Mouse (Mus musculus): ENCODE data around the gene Prdm16. TPM values are rescaled to one million over a fixed set of nuclear protein-coding genes. Genes with fewer than 3 reads are reported as not detected.

The Prdm16 gene
- polyA plus RNA-seq, 1 experiment = not detected

GRCm38 (mm10) chr4:154396652-154397301, 239.9 kb downstream of the Prdm16 start:
- TF ChIP-seq REST (IDR thresholded peaks at IDR 0.05; ENCODE audit: insufficient read depth, insufficient read length) (no peak), MAX (IDR thresholded peaks at IDR 0.05; ENCODE audit: low read depth) (no peak), USF1 (IDR thresholded peaks at IDR 0.05; ENCODE audit: low read depth) (no peak), CEBPB (IDR thresholded peaks at IDR 0.05; ENCODE audit: insufficient read depth, poor library complexity, severe bottlenecking) (no peak), MYOG (IDR thresholded peaks at IDR 0.05; ENCODE audit: control insufficient read depth in 1 of 3, insufficient read depth in 1 of 3, insufficient read length in 2 of 3, low read depth in 2 of 3) (no peak), POLR2AphosphoS2 (IDR thresholded peaks at IDR 0.05; ENCODE audit: insufficient read length, low read depth) (no peak), SRF (IDR thresholded peaks at IDR 0.05; ENCODE audit: control insufficient read depth, insufficient read length, low read depth) (no peak), TCF3 (IDR thresholded peaks at IDR 0.05; ENCODE audit: insufficient read length, low read depth) (no peak), E2F4 (IDR thresholded peaks at IDR 0.05; ENCODE audit: insufficient read depth) (no peak), POLR2A (IDR thresholded peaks at IDR 0.05; ENCODE audit: insufficient read length, low read depth) (no peak), TCF12 (IDR thresholded peaks at IDR 0.05; ENCODE audit: insufficient read depth, poor library complexity, severe bottlenecking) (no peak), MYOD1 (IDR thresholded peaks at IDR 0.05; ENCODE audit: control insufficient read depth in 1 of 3, insufficient read length in 2 of 3, low read depth in 2 of 3) (no peak)

GRCm38 (mm10) chr4:154394123-154394722, 242.4 kb downstream of the Prdm16 start:
- Histone ChIP-seq H3K4me2 (ENCODE audit: low read depth) (no peak overlapping the region), H3ac (ENCODE audit: control insufficient read depth, insufficient read length) (no peak overlapping the region), H3K36me3 (ENCODE audit: control insufficient read depth, insufficient read depth) (no peaks in the 10 kb centered on the region), H3K4me3 (no peak overlapping the region), H3K79me2 (ENCODE audit: control insufficient read depth, insufficient read depth) (no peaks in the 10 kb centered on the region), H3K27me3 (ENCODE audit: control insufficient read depth, insufficient read depth, insufficient read length) (no peaks in the 10 kb centered on the region)
- no peak for TF ChIP-seq SRF (IDR thresholded peaks at IDR 0.05; ENCODE audit: control insufficient read depth, insufficient read length, low read depth)

More at GRCm38 (mm10) chr4:154396652-154397301, 239.9 kb downstream of the Prdm16 start:
- Histone ChIP-seq H3K79me2 (ENCODE audit: control insufficient read depth, insufficient read depth) (no peaks in the 10 kb centered on the region), H3K4me3 (no peak overlapping the region), H3K4me2 (ENCODE audit: low read depth) (no peak overlapping the region), H3K27me3 (ENCODE audit: control insufficient read depth, insufficient read depth, insufficient read length) (no peaks in the 10 kb centered on the region), H3ac (ENCODE audit: control insufficient read depth, insufficient read length) (no peak overlapping the region), H3K36me3 (ENCODE audit: control insufficient read depth, insufficient read depth) (no peaks in the 10 kb centered on the region)

- no peaks in the 10 kb centered on the region for H3K79me2 ChIP-seq (ENCODE audit: control insufficient read depth, insufficient read depth)
- H3K27me3 ChIP-seq (ENCODE audit: control insufficient read depth, insufficient read depth, insufficient read length) = no peaks in the 10 kb centered on the region
- H3K4me3 ChIP-seq = no peak overlapping the region
- TF ChIP-seq MYOD1 (IDR thresholded peaks at IDR 0.05; ENCODE audit: control insufficient read depth in 1 of 3, insufficient read length in 2 of 3, low read depth in 2 of 3) = no peak
- no peak for TF ChIP-seq TCF12 (IDR thresholded peaks at IDR 0.05; ENCODE audit: insufficient read depth, poor library complexity, severe bottlenecking)
- no peak for TF ChIP-seq POLR2A (IDR thresholded peaks at IDR 0.05; ENCODE audit: insufficient read length, low read depth)
- no peak for TF ChIP-seq CEBPB (IDR thresholded peaks at IDR 0.05; ENCODE audit: insufficient read depth, poor library complexity, severe bottlenecking)
- no peak for TF ChIP-seq MAX (IDR thresholded peaks at IDR 0.05; ENCODE audit: low read depth)
- TF ChIP-seq E2F4 (IDR thresholded peaks at IDR 0.05; ENCODE audit: insufficient read depth) = no peak
- no peak for TF ChIP-seq USF1 (IDR thresholded peaks at IDR 0.05; ENCODE audit: low read depth)
- TF ChIP-seq MYOG (IDR thresholded peaks at IDR 0.05; ENCODE audit: control insufficient read depth in 1 of 3, insufficient read depth in 1 of 3, insufficient read length in 2 of 3, low read depth in 2 of 3) = no peak
- no peak for TF ChIP-seq TCF3 (IDR thresholded peaks at IDR 0.05; ENCODE audit: insufficient read length, low read depth)
- TF ChIP-seq REST (IDR thresholded peaks at IDR 0.05; ENCODE audit: insufficient read depth, insufficient read length) = no peak
- no peak for TF ChIP-seq POLR2AphosphoS2 (IDR thresholded peaks at IDR 0.05; ENCODE audit: insufficient read length, low read depth)
- TF ChIP-seq SRF (IDR thresholded peaks at IDR 0.05; ENCODE audit: control insufficient read depth, insufficient read length, low read depth) = no peak
- H3K4me2 ChIP-seq (ENCODE audit: low read depth) = no peak overlapping the region
- no peak overlapping the region for H3ac ChIP-seq (ENCODE audit: control insufficient read depth, insufficient read length)
- H3K36me3 ChIP-seq (ENCODE audit: control insufficient read depth, insufficient read depth) = no peaks in the 10 kb centered on the region
These were observed 243.2 kb downstream of the Prdm16 start for GRCm38 (mm10) chr4:154393196-154394122.

GRCm38 (mm10) chr4:154392641-154393040, 244.0 kb downstream of the Prdm16 start:
- H3K36me3 ChIP-seq (ENCODE audit: control insufficient read depth, insufficient read depth) = no peaks in the 10 kb centered on the region

More at GRCm38 (mm10) chr4:154392641-154393040, 244.0 kb downstream of the Prdm16 start:
- no peak for TF ChIP-seq POLR2A (IDR thresholded peaks at IDR 0.05; ENCODE audit: insufficient read length, low read depth)
- no peak for TF ChIP-seq E2F4 (IDR thresholded peaks at IDR 0.05; ENCODE audit: insufficient read depth)
- H3K4me3 ChIP-seq = no peak overlapping the region
- H3K27me3 ChIP-seq (ENCODE audit: control insufficient read depth, insufficient read depth, insufficient read length) = no peaks in the 10 kb centered on the region
- H3K79me2 ChIP-seq (ENCODE audit: control insufficient read depth, insufficient read depth) = no peaks in the 10 kb centered on the region
- H3K4me2 ChIP-seq (ENCODE audit: low read depth) = no peak overlapping the region
- no peak overlapping the region for H3ac ChIP-seq (ENCODE audit: control insufficient read depth, insufficient read length)

All from myocyte (in vitro differentiated cells).